Mouse (Mus musculus): Measurements from ENCODE around the gene Tspan18.

Gene Tspan18

GRCm38 (mm10) chr2:93333817-93334731 lies at the start of gene Tspan18:
Gene Tspan18 (minus strand): TSS chr2:93334505.
- peak; percentile 69 for ATAC-seq (ENCODE audit: insufficient number of reproducible peaks, low FRiP score, low TSS enrichment)

- 0 out of 2 replicates have a peak, but pooled peaks have one; percentile 27 for ATAC-seq (ENCODE audit: insufficient number of reproducible peaks, low FRiP score, low TSS enrichment)
Observed at GRCm38 (mm10) chr2:93383831-93384230, 49.5 kb upstream of the Tspan18 start.

- ATAC-seq (ENCODE audit: insufficient number of reproducible peaks, low FRiP score, low TSS enrichment): no peak
Observed at GRCm38 (mm10) chr2:93380680-93381089, 46.4 kb upstream of the Tspan18 start.

- ATAC-seq (ENCODE audit: insufficient number of reproducible peaks, low FRiP score, low TSS enrichment): no peak
Observed at GRCm38 (mm10) chr2:93377797-93378196, 43.5 kb upstream of the Tspan18 start.

GRCm38 (mm10) chr2:93377157-93377556 lies 42.9 kb upstream of the Tspan18 start:
- ATAC-seq (ENCODE audit: insufficient number of reproducible peaks, low FRiP score, low TSS enrichment): no peak

GRCm38 (mm10) chr2:93372872-93373271 lies 38.6 kb upstream of the Tspan18 start:
- no peak for ATAC-seq (ENCODE audit: insufficient number of reproducible peaks, low FRiP score, low TSS enrichment)

GRCm38 (mm10) chr2:93372097-93372571 lies 37.8 kb upstream of the Tspan18 start:
- ATAC-seq (ENCODE audit: insufficient number of reproducible peaks, low FRiP score, low TSS enrichment): no peak

- no peak for ATAC-seq (ENCODE audit: insufficient number of reproducible peaks, low FRiP score, low TSS enrichment)
Observed at GRCm38 (mm10) chr2:93368954-93369353, 34.6 kb upstream of the Tspan18 start.

- no peak for ATAC-seq (ENCODE audit: insufficient number of reproducible peaks, low FRiP score, low TSS enrichment)
Observed at GRCm38 (mm10) chr2:93367962-93368361, 33.7 kb upstream of the Tspan18 start.

GRCm38 (mm10) chr2:93365411-93365810 lies 31.1 kb upstream of the Tspan18 start:
- ATAC-seq (ENCODE audit: insufficient number of reproducible peaks, low FRiP score, low TSS enrichment): peak; percentile 45; the same call in 1 of the 2 replicates

- ATAC-seq (ENCODE audit: insufficient number of reproducible peaks, low FRiP score, low TSS enrichment): no peak
Observed at GRCm38 (mm10) chr2:93364951-93365350, 30.6 kb upstream of the Tspan18 start.

GRCm38 (mm10) chr2:93361454-93361853 lies 27.1 kb upstream of the Tspan18 start:
- no peak for ATAC-seq (ENCODE audit: insufficient number of reproducible peaks, low FRiP score, low TSS enrichment)

GRCm38 (mm10) chr2:93360310-93360709 lies 26.0 kb upstream of the Tspan18 start:
- ATAC-seq (ENCODE audit: insufficient number of reproducible peaks, low FRiP score, low TSS enrichment): no peak

GRCm38 (mm10) chr2:93357391-93357790 lies 23.1 kb upstream of the Tspan18 start:
- ATAC-seq (ENCODE audit: insufficient number of reproducible peaks, low FRiP score, low TSS enrichment): no peak

GRCm38 (mm10) chr2:93355845-93356244 lies 21.5 kb upstream of the Tspan18 start:
- ATAC-seq (ENCODE audit: insufficient number of reproducible peaks, low FRiP score, low TSS enrichment): no peak

- ATAC-seq (ENCODE audit: insufficient number of reproducible peaks, low FRiP score, low TSS enrichment): no peak
Observed at GRCm38 (mm10) chr2:93354621-93355020, 20.3 kb upstream of the Tspan18 start.

- no peak for ATAC-seq (ENCODE audit: insufficient number of reproducible peaks, low FRiP score, low TSS enrichment)
Observed at GRCm38 (mm10) chr2:93353725-93354124, 19.4 kb upstream of the Tspan18 start.

GRCm38 (mm10) chr2:93352915-93353685 lies 18.8 kb upstream of the Tspan18 start:
- ATAC-seq (ENCODE audit: insufficient number of reproducible peaks, low FRiP score, low TSS enrichment): no peak

GRCm38 (mm10) chr2:93351352-93351751 lies 17.0 kb upstream of the Tspan18 start:
- ATAC-seq (ENCODE audit: insufficient number of reproducible peaks, low FRiP score, low TSS enrichment): no peak

- no peak for ATAC-seq (ENCODE audit: insufficient number of reproducible peaks, low FRiP score, low TSS enrichment)
Observed at GRCm38 (mm10) chr2:93347018-93347417, 12.7 kb upstream of the Tspan18 start.

- no peak for ATAC-seq (ENCODE audit: insufficient number of reproducible peaks, low FRiP score, low TSS enrichment)
Observed at GRCm38 (mm10) chr2:93346609-93347008, 12.3 kb upstream of the Tspan18 start.

All from cerebellum, adult (tissue).